Mouse (Mus musculus): Measurements from ENCODE around the gene Mpzl1.
A peak's percentile ranks its signal among the peaks of the same experiment; 100 is the strongest.
"Not testable (repeated sequence)": the region's sequence is repeated elsewhere in the genome, so short reads cannot be mapped to it uniquely, and the experiment has no call there.

Gene Mpzl1

DNA sequence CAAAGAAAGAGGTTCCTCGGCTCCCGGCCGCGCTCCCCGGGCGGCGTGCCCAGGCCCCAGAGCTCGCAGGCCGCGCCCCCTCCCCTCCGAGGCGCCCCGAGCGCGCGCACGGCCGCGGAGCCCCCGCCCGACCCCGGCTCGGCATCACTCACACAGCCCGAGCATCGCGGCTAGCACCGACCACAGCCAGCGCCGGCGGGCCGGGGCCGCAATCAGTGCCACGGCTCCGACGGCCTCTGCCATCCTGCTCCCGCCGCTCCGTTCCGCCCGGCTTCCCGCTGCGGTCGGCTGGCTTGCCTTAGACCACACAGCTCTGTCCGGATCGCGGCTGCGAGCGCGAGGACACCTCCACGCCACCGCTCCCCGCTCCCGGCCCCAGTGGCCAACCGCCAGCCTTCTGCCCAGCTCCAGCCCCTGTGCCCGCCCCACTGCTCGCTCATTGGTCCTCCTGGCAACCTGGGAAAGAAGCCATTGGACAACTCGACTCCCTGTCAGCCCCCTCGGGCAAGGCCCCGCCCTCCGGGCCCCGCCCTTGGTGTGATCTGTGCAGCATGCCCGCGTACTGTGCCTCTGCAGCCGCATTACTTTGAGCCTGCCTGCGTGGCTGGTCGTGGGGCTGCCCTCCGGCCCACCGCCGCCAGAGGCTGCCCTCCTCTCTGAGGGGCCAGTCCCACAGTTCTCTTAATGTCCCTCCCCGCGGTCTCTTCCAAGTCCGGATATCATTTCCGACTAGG lies at the start of gene Mpzl1:
TSS of gene Mpzl1 (minus strand) at position 388 of the 734 bp plus-strand sequence.
- peak; percentile 99 to 100 for DNase-seq

GRCm38 (mm10) chr1:165682056-165682853 lies 47.9 kb upstream of the Mpzl1 start:
- no peak for DNase-seq

- DNase-seq, result no peak
These were observed 46.9 kb upstream of the Mpzl1 start for GRCm38 (mm10) chr1:165681045-165681794.

GRCm38 (mm10) chr1:165680086-165680485 lies 45.7 kb upstream of the Mpzl1 start:
- not testable (repeated sequence) for DNase-seq

DNA sequence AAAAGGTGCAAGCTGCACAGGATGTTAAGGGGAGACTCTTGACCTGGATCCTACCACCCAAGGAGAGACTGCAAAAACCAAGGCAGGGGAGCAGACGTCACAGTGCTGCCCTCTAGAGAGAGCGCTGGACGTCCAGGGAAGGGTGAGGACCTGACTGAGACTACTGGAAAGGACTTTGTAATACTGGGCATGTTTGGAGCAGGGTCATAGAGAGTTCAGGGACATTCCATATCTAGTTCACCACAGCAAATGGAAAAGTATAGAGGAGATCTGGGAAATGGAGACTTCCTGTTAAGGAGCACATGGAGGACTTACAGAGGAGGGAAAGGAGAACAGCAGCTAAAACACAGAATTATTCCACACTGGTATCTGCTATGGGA lies 45.3 kb upstream of the Mpzl1 start:
- DNase-seq, result no peak

DNA sequence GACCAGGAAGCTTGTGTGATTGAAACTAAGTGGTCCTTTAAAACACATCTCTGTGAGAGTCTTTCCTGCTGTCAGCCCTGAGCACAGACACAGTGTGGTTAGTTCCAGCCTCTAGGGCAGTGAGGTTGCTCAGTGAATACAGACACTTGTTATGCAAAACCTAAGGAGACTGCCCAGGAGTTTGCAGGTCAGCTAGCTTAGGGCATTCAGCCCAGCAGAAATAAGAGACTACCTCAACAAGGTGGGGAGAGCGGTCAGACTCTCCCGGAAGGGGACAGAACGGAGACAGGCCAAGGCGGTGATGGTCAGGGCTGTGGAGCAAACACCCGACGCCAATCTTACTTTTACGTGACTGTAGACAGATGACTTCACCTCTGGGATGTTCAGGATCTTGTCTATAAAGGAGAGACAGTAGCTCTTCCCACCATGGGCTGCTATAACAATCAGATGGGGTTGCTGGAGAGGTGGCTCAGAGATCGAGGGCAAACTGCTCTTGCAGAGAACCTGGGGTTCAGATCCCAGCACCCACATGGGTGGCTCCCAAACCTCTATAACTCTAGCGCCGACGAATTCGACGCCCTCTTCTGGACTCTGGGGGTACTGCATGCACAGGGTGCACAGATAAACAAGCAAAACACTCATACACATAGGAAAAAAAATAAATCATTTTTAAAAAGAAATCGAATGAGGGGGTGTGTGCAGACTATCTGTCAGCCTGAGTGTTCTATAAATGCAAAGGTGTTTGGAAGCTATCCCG lies 44.7 kb upstream of the Mpzl1 start:
- no peak for DNase-seq

GRCm38 (mm10) chr1:165677558-165677957 lies 43.2 kb upstream of the Mpzl1 start:
- DNase-seq, result no peak

GRCm38 (mm10) chr1:165676993-165677392 lies 42.7 kb upstream of the Mpzl1 start:
- no peak for DNase-seq

DNA sequence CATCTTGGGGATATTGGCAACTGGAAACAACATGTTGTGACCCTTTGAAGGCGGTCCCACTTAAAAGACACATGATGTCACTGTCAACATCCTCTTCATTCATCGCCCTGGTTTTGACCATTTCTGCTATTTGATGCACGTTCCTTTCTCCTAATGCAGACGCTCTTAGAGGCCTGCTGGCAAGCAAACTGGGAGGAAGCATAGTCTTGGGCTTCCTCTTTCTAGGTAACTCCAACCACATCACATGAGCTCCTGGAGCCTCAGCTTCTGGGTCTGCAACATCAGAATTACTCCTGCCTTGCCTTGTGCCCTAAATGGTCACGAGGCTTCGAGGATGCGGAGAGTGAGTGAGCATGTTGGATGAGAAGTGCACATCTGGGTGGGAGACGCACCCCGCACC lies 40.8 kb upstream of the Mpzl1 start:
- no peak for DNase-seq

DNA sequence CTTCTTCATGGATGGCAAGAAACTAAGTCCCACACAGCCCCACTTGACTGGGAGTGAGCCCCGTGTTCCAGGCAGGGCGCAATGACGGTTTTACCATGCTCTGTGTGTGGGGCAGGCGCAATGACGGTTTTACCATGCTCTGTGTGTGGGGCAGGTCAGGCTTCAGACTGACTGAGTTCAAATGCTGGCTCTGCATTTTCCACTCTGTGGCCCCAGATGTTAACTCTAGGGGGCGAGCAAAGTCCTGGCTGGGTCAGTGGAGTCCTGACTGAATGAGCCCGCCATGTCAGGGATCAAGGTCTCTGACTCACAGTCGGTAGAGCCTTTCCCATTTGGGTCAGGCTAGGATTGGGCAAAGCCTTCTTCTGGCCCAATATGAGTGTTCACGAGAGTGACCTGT lies 38.0 kb upstream of the Mpzl1 start:
- no peak for DNase-seq

DNA sequence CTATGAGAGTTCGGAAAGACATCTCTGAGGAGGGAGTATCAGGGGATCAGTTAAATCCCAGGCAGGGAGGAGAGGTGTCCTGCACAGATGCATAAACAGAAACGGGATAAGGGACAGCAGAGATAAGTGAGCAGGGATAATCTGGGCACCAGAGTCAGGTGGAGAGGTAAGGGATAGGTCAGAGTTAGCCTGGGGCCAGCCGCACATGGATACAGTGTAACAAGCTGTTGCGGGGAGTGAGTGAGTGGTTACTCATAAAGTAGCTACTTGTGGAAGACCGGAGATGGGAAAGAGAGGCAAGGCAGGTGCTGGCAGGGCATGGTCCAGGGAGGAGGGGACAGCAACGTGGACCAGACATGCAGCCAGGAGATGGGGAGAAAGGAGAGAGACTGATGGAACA lies 35.7 kb upstream of the Mpzl1 start:
- DNase-seq, result no peak

DNA sequence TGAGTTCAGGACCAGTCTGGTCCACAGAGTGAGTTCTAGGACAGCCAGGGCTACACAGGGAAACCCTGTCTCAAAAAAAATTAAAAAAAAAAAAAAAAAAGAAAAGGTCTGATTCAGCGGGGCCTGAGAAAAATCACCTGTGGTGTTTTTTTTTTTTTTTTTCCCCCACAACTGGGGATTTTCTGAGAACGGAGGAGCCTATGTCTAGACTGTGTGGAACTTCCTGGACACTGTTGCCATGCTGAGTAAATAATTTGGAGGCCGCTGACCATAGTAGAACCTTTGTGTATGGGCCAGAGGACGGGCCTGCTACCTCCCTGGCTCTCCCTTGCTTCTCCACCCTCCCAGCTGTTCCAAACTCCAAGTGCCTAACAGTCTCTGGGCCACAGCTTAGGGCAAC lies 34.6 kb upstream of the Mpzl1 start:
- no peak for DNase-seq

GRCm38 (mm10) chr1:165667380-165667779 lies 33.0 kb upstream of the Mpzl1 start:
- DNase-seq, result no peak

- no peak for DNase-seq
These were observed 32.6 kb upstream of the Mpzl1 start for GRCm38 (mm10) chr1:165666944-165667343.

GRCm38 (mm10) chr1:165665758-165666157 lies 31.4 kb upstream of the Mpzl1 start:
- no peak for DNase-seq

DNA sequence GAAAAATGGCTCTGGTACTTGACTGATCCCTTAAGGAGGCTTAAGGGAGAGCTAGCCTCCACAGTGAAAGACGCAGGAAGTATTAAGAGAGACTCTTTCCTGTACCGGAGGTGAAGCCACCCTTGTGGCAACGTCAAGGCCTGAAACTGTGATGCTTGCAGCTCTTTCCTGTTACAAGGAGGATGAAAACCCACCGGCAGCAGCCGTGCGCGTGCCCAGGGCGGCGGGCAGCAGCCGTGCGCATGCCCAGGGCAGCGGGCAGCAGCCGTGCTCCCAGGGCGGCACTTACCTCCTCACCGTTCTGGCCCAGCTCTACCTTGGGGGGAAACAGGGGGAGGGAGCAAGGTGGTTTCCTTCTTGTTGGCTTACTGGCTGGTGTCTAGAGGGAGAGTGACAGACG lies 28.9 kb upstream of the Mpzl1 start:
- peak; percentile 37 to 39 for DNase-seq

DNA sequence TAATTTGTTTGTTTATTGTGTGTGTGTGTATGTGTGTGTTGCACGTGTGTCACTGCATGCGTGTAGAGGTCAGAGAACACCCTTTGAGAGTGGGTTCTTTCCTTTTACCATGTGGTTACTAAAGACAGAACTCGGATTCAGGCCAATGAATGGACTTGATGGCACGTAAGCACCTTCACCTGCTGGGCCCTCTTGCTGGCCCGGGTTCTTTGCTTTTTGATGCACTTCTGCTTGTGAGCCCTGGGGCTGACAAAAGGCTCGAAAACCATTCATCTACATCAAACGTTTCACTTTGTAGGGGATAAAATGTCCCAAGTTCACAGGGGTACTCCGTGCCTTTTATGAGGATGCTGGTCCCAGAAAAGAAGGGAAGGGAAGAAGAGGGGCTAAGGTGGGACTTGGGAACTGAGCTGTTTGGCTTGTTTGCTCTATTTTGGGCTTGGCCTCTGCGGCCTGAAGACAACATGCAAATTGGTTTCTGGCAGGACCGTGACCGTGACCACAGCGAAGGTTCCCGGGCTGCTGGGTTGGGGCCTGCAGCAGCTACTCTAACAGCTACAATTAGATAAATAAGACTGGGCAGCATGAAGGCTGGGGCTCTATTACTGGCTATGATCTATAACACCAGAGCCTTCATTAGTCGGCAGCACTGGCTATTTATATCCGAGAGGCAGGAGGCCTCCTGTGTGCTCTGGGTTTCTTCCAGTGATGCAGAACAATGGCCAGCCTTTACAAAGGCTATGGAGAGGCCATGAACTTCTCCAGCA lies 28.3 kb upstream of the Mpzl1 start:
- peak; percentile 28 to 29 for DNase-seq

- no peak for DNase-seq
These were observed 27.4 kb upstream of the Mpzl1 start for GRCm38 (mm10) chr1:165661725-165662124.

DNA sequence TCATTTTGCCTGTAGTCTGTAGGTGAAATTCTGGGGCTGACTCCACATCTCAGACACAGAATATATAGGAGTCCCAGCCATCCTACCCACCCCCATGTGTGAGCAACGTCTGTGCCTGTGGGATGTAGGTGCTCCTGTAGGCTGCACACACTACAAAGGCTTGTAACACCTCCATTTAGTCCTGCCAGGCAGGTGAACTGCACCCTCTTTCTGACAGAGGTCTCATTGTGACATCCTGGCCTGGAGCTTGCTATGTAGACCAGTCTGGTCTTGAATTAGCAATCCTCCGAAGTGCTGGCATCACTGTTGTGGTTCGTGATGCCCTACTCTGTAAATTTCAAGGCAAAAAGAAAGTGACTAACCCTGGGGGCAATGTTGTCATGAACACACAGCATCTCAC lies 26.9 kb upstream of the Mpzl1 start:
- DNase-seq, result no peak

- DNase-seq, result peak; percentile 53 to 66
These were observed 26.4 kb upstream of the Mpzl1 start for GRCm38 (mm10) chr1:165660774-165661173.

DNA sequence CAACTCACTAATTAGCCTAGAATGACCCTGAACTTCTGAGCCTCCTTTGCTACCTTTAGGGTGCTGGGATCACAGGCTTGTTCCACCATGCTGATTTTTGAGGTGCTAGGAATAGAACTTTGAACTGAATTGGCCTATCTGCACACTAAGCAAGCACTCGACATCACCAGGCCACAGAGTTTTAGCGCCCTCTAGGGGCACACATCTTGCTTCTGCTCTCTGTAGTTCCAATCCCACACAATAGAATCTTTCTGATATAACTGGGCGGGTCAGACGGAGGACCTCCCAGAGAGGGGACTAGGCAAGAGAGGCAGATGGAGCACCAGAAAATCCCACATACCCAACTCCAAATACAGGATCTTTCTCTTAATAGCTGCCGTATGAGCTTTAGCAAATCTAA lies 24.3 kb upstream of the Mpzl1 start:
- DNase-seq, result peak; percentile 77 to 79

DNA sequence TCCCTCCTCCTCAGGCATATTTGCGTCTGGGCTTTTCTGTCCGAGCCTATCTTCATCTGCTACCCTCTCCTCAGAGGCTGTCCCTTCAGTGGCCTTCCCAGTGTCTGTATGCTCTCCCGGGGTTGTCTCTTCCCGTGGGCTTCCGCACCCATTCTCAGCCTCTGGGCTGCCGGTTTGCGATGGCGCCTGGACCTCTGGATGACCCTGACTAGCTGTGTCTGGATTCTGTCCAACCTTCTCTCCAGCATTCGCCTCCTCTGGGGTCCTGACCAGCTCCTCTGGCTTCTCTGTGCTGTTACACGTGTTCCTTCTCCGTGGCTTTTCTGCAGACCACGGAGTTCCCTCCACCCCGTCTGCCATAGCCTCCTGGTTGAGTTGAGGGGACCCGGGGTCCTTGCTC lies 21.1 kb upstream of the Mpzl1 start:
- DNase-seq, result no peak
